Mouse (Mus musculus): ENCODE data around the gene Slc38a9. TPM values are rescaled to one million over a fixed set of nuclear protein-coding genes. Genes with fewer than 3 reads are reported as not detected.

Slc38a9 gene
- polyA plus RNA-seq, 1 experiment from 2014 or later, result 13.5 TPM

- peaks cover 16% of the 10 kb centered on the region for H3K4me1 ChIP-seq
- no peak for DNase-seq (ENCODE audit: low spot score)
- 85% methylated on average over 10 of the region's 10 CpGs for WGBS
- H3K27ac ChIP-seq (replicated peaks), result no peak overlapping the region
- H3K27me3 ChIP-seq (replicated peaks; ENCODE audit: low read depth, poor library complexity, severe bottlenecking), result no peaks in the 10 kb centered on the region
- H3K36me3 ChIP-seq (replicated peaks), result no peaks in the 10 kb centered on the region
- H3K4me3 ChIP-seq, result no peak overlapping the region
- no peaks in the 10 kb centered on the region for H3K9me3 ChIP-seq
Measured at GRCm38 (mm10) chr13:112786942-112787533, 126.5 kb downstream of the Slc38a9 start.

Other genes with a start within 250 kb of the Slc38a9 start
- 23.6 and 24.2 TPM in 2 replicates for gene Il6st, start 196.7 kb upstream of the Slc38a9 start, polyA plus RNA-seq (2016; fragmentation: Nextera tagmentation; extraction: Ambion mirVana)
- gene Il31ra, start 66.4 kb upstream of the Slc38a9 start, polyA plus RNA-seq (2016; fragmentation: Nextera tagmentation; extraction: Ambion mirVana), result not detected in 2 replicates
- gene Ddx4, start 8.3 kb upstream of the Slc38a9 start, polyA plus RNA-seq (2016; fragmentation: Nextera tagmentation; extraction: Ambion mirVana), result 0.56 and 0.78 TPM in 2 replicates
- gene Plpp1, start 140.0 kb downstream of the Slc38a9 start, polyA plus RNA-seq (2016; fragmentation: Nextera tagmentation; extraction: Ambion mirVana), result 19.0 and 21.8 TPM in 2 replicates

All from embryonic facial prominence, embryonic 10.5 days (tissue).